Mouse (Mus musculus) heart, embryonic 15.5 days (tissue): ENCODE measurements at regions not wholly inside any gene's neighbourhood (a gene's known extent, or its start where the extent isn't known, plus 50 kb on each side); places are given as distances from the start of the nearest gene placed in this dataset.

Experiments used
- ATAC-seq: fragments of 200-750 bp; cut with Nextera tagmentation; replicated peaks from 2 replicates; pipeline ENCODE4 v1.8.0; 2017; ENCODE audit warnings: low read depth, moderate TSS enrichment; ENCODE audit not compliant: insufficient number of reproducible peaks, insufficient read depth, low FRiP score
- H3K27ac ChIP-seq: fragments of 300-500 bp; sonication (generic); 2 replicates; pipeline ENCODE4 v1.5.1; 2015; ENCODE audit warnings: mild to moderate bottlenecking, inconsistent platforms
- H3K27me3 ChIP-seq: fragments of 300-500 bp; sonication (generic); 2 replicates; pipeline ENCODE4 v1.6.1; 2015; ENCODE audit warnings: inconsistent platforms
- H3K36me3 ChIP-seq: fragments of 300-500 bp; sonication (generic); 2 replicates; pipeline ENCODE4 v1.6.1; 2015; ENCODE audit warnings: mild to moderate bottlenecking, inconsistent platforms
- H3K4me1 ChIP-seq: fragments of 300-500 bp; sonication (generic); replicated peaks from 2 replicates; pipeline ENCODE4 v1.6.1; 2015; ENCODE audit warnings: inconsistent platforms
- H3K4me2 ChIP-seq: fragments of 300-500 bp; sonication (generic); 2 replicates; pipeline ENCODE4 v1.6.1; 2015; ENCODE audit warnings: inconsistent platforms, mild to moderate bottlenecking, moderate library complexity
- H3K4me3 ChIP-seq: fragments of 300-500 bp; sonication (generic); 2 replicates; pipeline ENCODE4 v1.5.1; 2015; ENCODE audit warnings: mild to moderate bottlenecking, inconsistent platforms
- H3K9ac ChIP-seq: fragments of 300-500 bp; sonication (generic); 2 replicates; pipeline ENCODE4 v1.6.1; 2015; ENCODE audit warnings: mild to moderate bottlenecking, inconsistent platforms
- H3K9me3 ChIP-seq: fragments of 300-500 bp; sonication (generic); replicated peaks from 2 replicates; pipeline ENCODE4 v1.6.1; 2016; ENCODE audit warnings: inconsistent platforms
- WGBS: fragments of 180-500 bp; shearing (Covaris S2); methylation state at CpG from one replicate; pipeline ENCODE4 v1.1.7; 2015; ENCODE audit warnings: mixed read lengths; 5-methylcytosine and 5-hydroxymethylcytosine counted together

GRCm38 (mm10) chr15:60694746-60695145, 158.8 kb downstream of the Fam84b start:
- WGBS: 84% methylated on average over 3 of the region's 3 CpGs
- Histone ChIP-seq H3K27ac (no peak overlapping the region), H3K9ac (no peak overlapping the region)

GRCm38 (mm10) chr15:60693751-60694500, 159.7 kb downstream of the Fam84b start:
- Histone ChIP-seq H3K4me2 (no peak overlapping the region), H3K27ac (no peak overlapping the region), H3K4me3 (no peak overlapping the region), H3K9ac (no peak overlapping the region), H3K27me3 (no peaks in the 10 kb centered on the region), H3K4me1 (peaks cover 7% of the 10 kb centered on the region), H3K9me3 (no peaks in the 10 kb centered on the region), H3K36me3 (no peaks in the 10 kb centered on the region)
- ATAC-seq: no peak
- WGBS: 63% methylated on average over 7 of the region's 7 CpGs

More at GRCm38 (mm10) chr15:60694746-60695145, 158.8 kb downstream of the Fam84b start:
- Histone ChIP-seq H3K4me2 (no peak overlapping the region), H3K4me3 (no peak overlapping the region), H3K4me1 (peaks cover 7% of the 10 kb centered on the region), H3K27me3 (no peaks in the 10 kb centered on the region), H3K36me3 (no peaks in the 10 kb centered on the region), H3K9me3 (no peaks in the 10 kb centered on the region)
- ATAC-seq: no peak

- no peak overlapping the region for H3K4me3 ChIP-seq
- no peaks in the 10 kb centered on the region for H3K9me3 ChIP-seq
- H3K4me1 ChIP-seq: peaks cover 7% of the 10 kb centered on the region
- no peak overlapping the region for H3K9ac ChIP-seq
- no peak overlapping the region for H3K27ac ChIP-seq
- no peak overlapping the region for H3K4me2 ChIP-seq
- no peaks in the 10 kb centered on the region for H3K27me3 ChIP-seq
- ATAC-seq: no peak
- 39% methylated on average over 6 of the region's 6 CpGs for WGBS
- no peaks in the 10 kb centered on the region for H3K36me3 ChIP-seq
These were observed 160.6 kb downstream of the Fam84b start for GRCm38 (mm10) chr15:60692718-60693597.

- 32% methylated on average over 3 of the region's 3 CpGs for WGBS
These were observed 161.4 kb downstream of the Fam84b start for GRCm38 (mm10) chr15:60692149-60692548.

GRCm38 (mm10) chr15:60677397-60677796, 176.2 kb downstream of the Fam84b start:
- Histone ChIP-seq H3K4me2 (no peak overlapping the region), H3K9ac (no peak overlapping the region), H3K4me3 (no peak overlapping the region), H3K4me1 (no peaks in the 10 kb centered on the region), H3K36me3 (no peaks in the 10 kb centered on the region), H3K27me3 (no peaks in the 10 kb centered on the region), H3K9me3 (no peaks in the 10 kb centered on the region), H3K27ac (no peak overlapping the region)
- WGBS: 69% methylated on average over 3 of the region's 3 CpGs
- no peak for ATAC-seq

More at GRCm38 (mm10) chr15:60692149-60692548, 161.4 kb downstream of the Fam84b start:
- Histone ChIP-seq H3K4me1 (peaks cover 7% of the 10 kb centered on the region), H3K27me3 (no peaks in the 10 kb centered on the region), H3K9ac (no peak overlapping the region), H3K27ac (no peak overlapping the region), H3K4me2 (no peak overlapping the region), H3K4me3 (no peak overlapping the region), H3K36me3 (no peaks in the 10 kb centered on the region), H3K9me3 (no peaks in the 10 kb centered on the region)
- ATAC-seq: no peak

- H3K4me3 ChIP-seq: no peak overlapping the region
- H3K27ac ChIP-seq: no peak overlapping the region
- no peak overlapping the region for H3K4me2 ChIP-seq
- H3K36me3 ChIP-seq: no peaks in the 10 kb centered on the region
- ATAC-seq: no peak
- H3K9ac ChIP-seq: no peak overlapping the region
- no peaks in the 10 kb centered on the region for H3K27me3 ChIP-seq
- WGBS: 72% methylated on average over 7 of the region's 7 CpGs
- H3K9me3 ChIP-seq: no peaks in the 10 kb centered on the region
- no peaks in the 10 kb centered on the region for H3K4me1 ChIP-seq
These were observed 196.0 kb downstream of the Fam84b start for GRCm38 (mm10) chr15:60657572-60657971.

- H3K27me3 ChIP-seq: no peaks in the 10 kb centered on the region
- no peak overlapping the region for H3K4me3 ChIP-seq
- no peak overlapping the region for H3K9ac ChIP-seq
- no peaks in the 10 kb centered on the region for H3K36me3 ChIP-seq
- no peaks in the 10 kb centered on the region for H3K9me3 ChIP-seq
- H3K27ac ChIP-seq: no peak overlapping the region
- 51% methylated on average over 3 of the region's 3 CpGs for WGBS
- H3K4me2 ChIP-seq: no peak overlapping the region
- no peak for ATAC-seq
- no peaks in the 10 kb centered on the region for H3K4me1 ChIP-seq
These were observed 198.5 kb downstream of the Fam84b start for GRCm38 (mm10) chr15:60655113-60655512.

GRCm38 (mm10) chr15:60649252-60649651, 204.3 kb downstream of the Fam84b start:
- H3K4me1 ChIP-seq: no peaks in the 10 kb centered on the region
- ATAC-seq: no peak

GRCm38 (mm10) chr15:60641770-60642169, 211.8 kb downstream of the Fam84b start:
- no peak overlapping the region for H3K9ac ChIP-seq
- ATAC-seq: no peak
- no peaks in the 10 kb centered on the region for H3K9me3 ChIP-seq
- H3K27ac ChIP-seq: no peak overlapping the region
- WGBS: 63% methylated on average over 1 of the region's 1 CpGs
- no peaks in the 10 kb centered on the region for H3K4me1 ChIP-seq
- H3K27me3 ChIP-seq: no peaks in the 10 kb centered on the region
- no peak overlapping the region for H3K4me2 ChIP-seq
- H3K36me3 ChIP-seq: no peaks in the 10 kb centered on the region
- H3K4me3 ChIP-seq: no peak overlapping the region

More at GRCm38 (mm10) chr15:60649252-60649651, 204.3 kb downstream of the Fam84b start:
- no peak overlapping the region for H3K27ac ChIP-seq
- no peak overlapping the region for H3K4me3 ChIP-seq
- H3K27me3 ChIP-seq: no peaks in the 10 kb centered on the region
- 78% methylated on average over 2 of the region's 2 CpGs for WGBS
- no peak overlapping the region for H3K4me2 ChIP-seq
- H3K9me3 ChIP-seq: no peaks in the 10 kb centered on the region
- H3K9ac ChIP-seq: no peak overlapping the region
- H3K36me3 ChIP-seq: no peaks in the 10 kb centered on the region

GRCm38 (mm10) chr15:60633457-60633850, 220.1 kb downstream of the Fam84b start:
- Histone ChIP-seq H3K27me3 (no peaks in the 10 kb centered on the region), H3K9me3 (no peaks in the 10 kb centered on the region), H3K4me2 (no peak overlapping the region), H3K9ac (no peak overlapping the region), H3K4me3 (no peak overlapping the region), H3K36me3 (no peaks in the 10 kb centered on the region), H3K27ac (no peak overlapping the region), H3K4me1 (no peaks in the 10 kb centered on the region)
- no peak for ATAC-seq
- 67% methylated on average over 3 of the region's 3 CpGs for WGBS

GRCm38 (mm10) chr15:60632789-60633456, 220.7 kb downstream of the Fam84b start:
- H3K9ac ChIP-seq: no peak overlapping the region
- ATAC-seq: no peak
- H3K4me3 ChIP-seq: no peak overlapping the region
- no peak overlapping the region for H3K27ac ChIP-seq
- H3K4me2 ChIP-seq: no peak overlapping the region
- 78% methylated on average over 4 of the region's 4 CpGs for WGBS
- H3K4me1 ChIP-seq: no peaks in the 10 kb centered on the region
- H3K9me3 ChIP-seq: no peaks in the 10 kb centered on the region
- no peaks in the 10 kb centered on the region for H3K27me3 ChIP-seq
- no peaks in the 10 kb centered on the region for H3K36me3 ChIP-seq
